ENCODE assay signal across 16 mouse cellular contexts in the genomic region with DNA sequence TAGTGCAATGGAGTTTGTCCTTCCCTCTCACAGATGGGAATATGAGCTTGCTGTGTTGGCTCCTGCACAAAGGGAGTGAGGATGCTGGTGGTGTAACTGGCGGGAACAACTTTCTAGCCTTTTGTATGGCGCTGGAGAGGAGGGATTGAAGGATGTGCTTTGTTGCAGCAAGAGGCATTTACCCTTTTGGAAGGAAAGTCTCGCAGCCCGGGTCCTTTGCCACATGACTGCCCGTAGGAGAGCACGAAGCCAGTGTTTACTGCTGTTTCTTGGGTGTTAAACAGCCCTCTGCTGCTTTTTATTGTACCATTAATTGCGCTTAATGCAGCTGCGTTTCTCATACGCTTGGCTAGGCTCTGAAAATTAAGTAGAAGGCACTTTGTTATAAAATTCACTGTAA.
A peak's percentile ranks its signal among the peaks of the same experiment; 100 is the strongest.
DNase-seq lines count a peak whose midpoint lies in the region; ATAC-seq lines count a peak whose summit lies in the region.
"Had no signal": no experiment of that assay in that cellular context is flagged by ENCODE, and none has a peak within 500 bp of the region (broad histone marks: within the 10 kb centered on the region; RNA-seq: fewer than 3 reads in every experiment).

No protein-coding gene starts in this region.

- H3K36me3 ChIP-seq in hindbrain, embryonic 11.5 days (ENCODE audit: control insufficient read depth, insufficient read depth, low read length): no peaks in the 10 kb centered on the region
- H3K36me3 ChIP-seq in midbrain, embryonic 13.5 days: no peaks in the 10 kb centered on the region
- H3K36me3 ChIP-seq: liver, embryonic 15.5 days had no signal

- H3K27me3 ChIP-seq in hindbrain, embryonic 11.5 days (ENCODE audit: control insufficient read depth, insufficient read depth, low read length): no peaks in the 10 kb centered on the region
- no peaks in the 10 kb centered on the region for H3K27me3 ChIP-seq in midbrain, embryonic 13.5 days
- H3K27me3 ChIP-seq: liver, embryonic 15.5 days; megakaryocyte, embryonic 14.5 days; Patski had no signal

- WGBS in hindbrain, embryonic 11.5 days: 47% methylated on average over 9 of the region's 9 CpGs
- 20% methylated on average over 9 of the region's 9 CpGs for WGBS in midbrain, embryonic 13.5 days

- no peak overlapping the region for H3K27ac ChIP-seq in hindbrain, embryonic 11.5 days (ENCODE audit: low read depth, low read length)
- H3K27ac ChIP-seq in midbrain, embryonic 13.5 days: peak overlapping the region; percentile 64
- H3K27ac ChIP-seq: liver, embryonic 15.5 days had no signal

- no peak overlapping the region for H3K9ac ChIP-seq in hindbrain, embryonic 11.5 days (ENCODE audit: low read depth, low read length)
- H3K9ac ChIP-seq in midbrain, embryonic 13.5 days (replicated peaks): no peak overlapping the region
- H3K9ac ChIP-seq: liver, embryonic 15.5 days had no signal

- no peak overlapping the region for H3K4me2 ChIP-seq in hindbrain, embryonic 11.5 days (replicated peaks; ENCODE audit: low read depth, low read length)
- no peak overlapping the region for H3K4me2 ChIP-seq in midbrain, embryonic 13.5 days (replicated peaks)
- H3K4me2 ChIP-seq: liver, embryonic 15.5 days had no signal

- H3K4me3 ChIP-seq in hindbrain, embryonic 11.5 days (ENCODE audit: low read depth, low read length): no peak overlapping the region
- H3K4me3 ChIP-seq in midbrain, embryonic 13.5 days (replicated peaks): no peak overlapping the region
- H3K4me3 ChIP-seq: liver, embryonic 15.5 days; megakaryocyte, embryonic 14.5 days had no signal

- intact Hi-C loops in heart, postnatal 14 days (cut with DNase I): no loop called here

- no peaks in the 10 kb centered on the region for H3K4me1 ChIP-seq in hindbrain, embryonic 11.5 days (replicated peaks; ENCODE audit: control insufficient read depth, insufficient read depth, low read length)
- H3K4me1 ChIP-seq in midbrain, embryonic 13.5 days (replicated peaks): peaks cover 32% of the 10 kb centered on the region
- H3K4me1 ChIP-seq: liver, embryonic 15.5 days; megakaryocyte, embryonic 14.5 days had no signal

- H3K9me3 ChIP-seq in hindbrain, embryonic 11.5 days (ENCODE audit: control insufficient read depth, low read length): no peaks in the 10 kb centered on the region
- H3K9me3 ChIP-seq in midbrain, embryonic 13.5 days: no peaks in the 10 kb centered on the region
- H3K9me3 ChIP-seq: liver, embryonic 15.5 days had no signal

- DNase-seq in Muller cell, postnatal 12 days (ENCODE audit: inconsistent ontology term): peak; percentile 78
- DNase-seq in embryo, embryonic 9.5 days (ENCODE audit: extremely low spot score): peak; percentile 25
- DNase-seq in hindbrain, embryonic 11.5 days (ENCODE audit: low spot score): peak; percentile 31
- no peak for DNase-seq in lung, postnatal 14 days
- DNase-seq in thymus, postnatal 36 days: no peak
- no peak for DNase-seq in heart, postnatal 14 days
- DNase-seq: gastrocnemius, postnatal 36 days; kidney, adult 18-20 months; layer of hippocampus, postnatal 36 days; spleen, adult 18-20 months; thymus, adult 18-20 months had no signal

- no peak for ATAC-seq in hindbrain, embryonic 11.5 days (ENCODE audit: low FRiP score)
- ATAC-seq in midbrain, embryonic 13.5 days: no peak
- no peak for ATAC-seq in activated CD4-positive, CD25-positive, alpha-beta regulatory T cell, adult 4 months
- ATAC-seq: Patski had no signal

Comparison
In these comparisons a context has a peak if more than half of its experiments do, and no peak if none do; other contexts are left out.
1. DNase-seq: peak in Muller cell, postnatal 12 days (single experiment), embryo, embryonic 9.5 days (single experiment) and hindbrain, embryonic 11.5 days (single experiment); none in lung, postnatal 14 days (single experiment), thymus, postnatal 36 days (0 of 2) and heart, postnatal 14 days (0 of 2).